ENCODE assay signal across 8 mouse cellular contexts in the genomic region with DNA sequence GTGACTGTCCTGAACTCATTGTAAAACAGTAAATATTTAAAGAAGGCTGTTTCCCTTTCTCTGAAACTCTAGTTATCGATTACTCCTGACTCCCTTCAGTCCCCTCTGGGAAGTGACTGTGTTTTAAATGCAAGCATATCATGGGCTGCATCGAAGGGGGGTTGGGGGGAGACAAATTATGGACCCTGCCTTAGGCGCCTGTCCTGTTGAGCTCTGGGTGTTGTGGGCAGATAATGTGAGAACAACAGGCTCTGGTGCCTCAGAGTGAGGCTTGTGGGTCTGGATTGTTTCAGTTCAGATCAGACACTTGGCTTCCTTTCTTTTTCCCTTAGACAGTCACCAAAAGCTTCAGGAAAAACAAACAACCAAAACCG.
A peak's percentile ranks its signal among the peaks of the same experiment; 100 is the strongest.
DNase-seq lines count a peak whose midpoint lies in the region; ATAC-seq and TF ChIP-seq lines count a peak whose summit lies in the region.

No protein-coding gene starts in this region.

- H3K9ac ChIP-seq in CH12.LX (ENCODE audit: insufficient read depth, low read depth), result no peak overlapping the region
- no peak overlapping the region for H3K9ac ChIP-seq in liver, embryonic 16.5 days (ENCODE audit: low read depth, low read length)

- H3K4me2 ChIP-seq in CH12.LX (ENCODE audit: insufficient read depth, low read depth, poor library complexity, severe bottlenecking), result peak overlapping the region; percentile 5; the same call in 1 of the 2 replicates
- H3K4me2 ChIP-seq in liver, embryonic 16.5 days (ENCODE audit: low read depth, low read length), result no peak overlapping the region; the same call in 1 of the 2 replicates

- TF ChIP-seq RAD21 in CH12.LX (IDR thresholded peaks at IDR 0.05; ENCODE audit: low read depth, low read length), result no peak

- peaks cover 0 to 3% of the 10 kb centered on the region in 2 experiments; a peak in 1 of 4 replicates for H3K4me1 ChIP-seq in CH12.LX (ENCODE audit: control insufficient read depth in 1 of 2, insufficient read depth in 2 of 2)
- no peaks in the 10 kb centered on the region; the same call in none of the 2 replicates for H3K4me1 ChIP-seq in liver, embryonic 16.5 days (ENCODE audit: control insufficient read depth, low read depth, low read length)

- 6% methylated on average over 4 of the region's 4 CpGs for WGBS in liver, embryonic 16.5 days (ENCODE audit: insufficient replicate concordance)

- H3K9me3 ChIP-seq in CH12.LX (replicated peaks; ENCODE audit: low read length), result no peaks in the 10 kb centered on the region
- H3K9me3 ChIP-seq in liver, embryonic 16.5 days (replicated peaks; ENCODE audit: control insufficient read depth, low read length), result no peaks in the 10 kb centered on the region

- TF ChIP-seq POLR2A in CH12.LX (IDR thresholded peaks at IDR 0.05; ENCODE audit: low read depth, low read length), result no peak

- peak; percentile 18 for ATAC-seq in Patski
- peak; percentile 56 for ATAC-seq in liver, embryonic 16.5 days (ENCODE audit: low read depth)

- DNase-seq in CH12.LX (ENCODE audit: extremely low read depth), result no peak
- DNase-seq in Patski (ENCODE audit: low read depth, low spot score), result peak; percentile 42
- peak; percentile 32 to 54 for DNase-seq in heart, postnatal 36 days
- no peak for DNase-seq in left cerebral cortex, postnatal 36 days (ENCODE audit: low spot score in 2 of 2)
- DNase-seq in urinary bladder, adult 2 months (ENCODE audit: low spot score), result no peak
- no peak for DNase-seq in cerebellum, postnatal 36 days
- no peak for DNase-seq in adrenal gland, adult 2 months

- H3K79me2 ChIP-seq in CH12.LX (replicated peaks; ENCODE audit: control insufficient read depth, extremely low read depth, insufficient read depth, poor library complexity, severe bottlenecking), result no peaks in the 10 kb centered on the region

- TF ChIP-seq CTCF in CH12.LX (conservative IDR thresholded peaks at IDR 0.05 in 1 of 2, IDR thresholded peaks at IDR 0.05 in 1 of 2; ENCODE audit: low read depth in 2 of 2, low read length in 2 of 2) (no peak), Patski (IDR thresholded peaks at IDR 0.05) (no peak)

- H3K27ac ChIP-seq in CH12.LX (ENCODE audit: insufficient read depth, low read depth), result no peak overlapping the region
- H3K27ac ChIP-seq in liver, embryonic 16.5 days (ENCODE audit: low read length), result peak overlapping the region; percentile 67

- H3K36me3 ChIP-seq in CH12.LX (replicated peaks in 1 of 2; ENCODE audit: control insufficient read depth in 1 of 2, insufficient read depth in 1 of 2, low read length in 1 of 2), result no peaks in the 10 kb centered on the region
- no peaks in the 10 kb centered on the region for H3K36me3 ChIP-seq in liver, embryonic 16.5 days (ENCODE audit: control insufficient read depth, insufficient read depth)

- intact Hi-C loops in heart, postnatal 36 days (cut with DNase I), result loop anchor here (2.0 to 5.0 kb wide), 5 partner anchors 13 to 201 kb away; partner anchors contain the start of gene Vim
- intact Hi-C loops in left cerebral cortex, postnatal 36 days (cut with DNase I), result no loop called here

- dilution Hi-C loops in CH12.LX (cut with MboI; ENCODE audit: extremely low pct_ligation_motif_present, extremely low pct_unique_long_range_greater_than_20kb, low sequenced_read_pairs), result no loop called here

- H3K4me3 ChIP-seq in CH12.LX (replicated peaks in 1 of 3; ENCODE audit: low read depth in 2 of 3, low read length in 2 of 3, poor library complexity in 1 of 3), result no peak overlapping the region
- H3K4me3 ChIP-seq in liver, embryonic 16.5 days (ENCODE audit: low read depth, low read length), result no peak overlapping the region

- CTCF ChIA-PET in Patski (lab: Charles Lee), result interaction anchor here (1.1 to 2.8 kb wide), 5 partner anchors 12 to 38 kb away, joined by 3 to 7 read pairs (median 3); no protein-coding TSS in a partner anchor

- no peak for TF ChIP-seq EP300 in CH12.LX (IDR thresholded peaks at IDR 0.05; ENCODE audit: low read length)

- in situ Hi-C loops in CH12.LX (cut with MboI; ENCODE audit: low pct_ligation_motif_present, low pct_unique_long_range_greater_than_20kb, low sequenced_read_pairs), result no loop called here
- in situ Hi-C loops in Patski (cut with MboI; ENCODE audit: low pct_unique_long_range_greater_than_20kb), result no loop called here

- POLR2A ChIA-PET in Patski (lab: Charles Lee), result interaction anchor here (0.7 kb wide), 1 partner anchor 37 kb away, joined by 3 read pairs; no protein-coding TSS in a partner anchor

- H3K27me3 ChIP-seq in CH12.LX (replicated peaks) (no peaks in the 10 kb centered on the region), Patski (no peaks in the 10 kb centered on the region)
- no peaks in the 10 kb centered on the region for H3K27me3 ChIP-seq in liver, embryonic 16.5 days (ENCODE audit: control insufficient read depth, insufficient read depth, low read depth, low read length)

TF ChIP-seq in CH12.LX, 34 proteins besides CTCF, POLR2A, EP300 and RAD21:
- TF ChIP-seq JUND (conservative IDR thresholded peaks at IDR 0.05; ENCODE audit: low read depth, low read length) (no peak), JUN (IDR thresholded peaks at IDR 0.05; ENCODE audit: insufficient read depth, low read depth, low read length) (no peak), CHD2 (IDR thresholded peaks at IDR 0.05; ENCODE audit: low read length) (no peak), PAX5 (IDR thresholded peaks at IDR 0.05; ENCODE audit: low read length) (no peak)

Comparison
In these comparisons a context has a peak if more than half of its experiments do, and no peak if none do; other contexts are left out.
1. DNase-seq: peak in Patski (single experiment) and heart, postnatal 36 days (2 of 2); none in CH12.LX (single experiment), left cerebral cortex, postnatal 36 days (0 of 2), urinary bladder, adult 2 months (single experiment), cerebellum, postnatal 36 days (0 of 2) and adrenal gland, adult 2 months (single experiment).